23 mouse cellular contexts compared by ENCODE assay signal in the genomic region with DNA sequence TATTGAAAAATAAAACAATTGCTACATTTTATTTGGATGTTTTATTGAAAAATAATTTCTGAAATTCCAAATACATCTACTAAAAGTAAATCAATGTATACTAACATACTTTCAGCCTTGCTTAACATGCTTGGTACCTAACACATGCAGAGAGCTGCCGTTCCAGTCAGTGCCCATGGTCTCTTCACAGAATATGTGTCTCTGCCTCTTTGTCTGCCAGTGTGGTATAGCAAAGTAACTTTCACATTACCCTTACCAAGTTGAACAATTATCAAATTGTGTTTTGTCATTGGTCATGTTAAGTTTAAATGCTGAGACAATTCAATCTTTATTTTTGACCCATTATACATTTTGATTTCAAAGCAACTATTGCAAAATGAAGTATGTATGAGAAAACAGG.
A peak's percentile ranks its signal among the peaks of the same experiment; 100 is the strongest.
DNase-seq lines count a peak whose midpoint lies in the region; ATAC-seq and TF ChIP-seq lines count a peak whose summit lies in the region.
"Had no signal": no experiment of that assay in that cellular context is flagged by ENCODE, and none has a peak within 500 bp of the region (broad histone marks: within the 10 kb centered on the region; RNA-seq: fewer than 3 reads in every experiment).

No protein-coding gene starts in this region.

- H3K27ac ChIP-seq in forebrain, embryonic 14.5 days (ENCODE audit: low read depth, low read length) = no peak overlapping the region
- peak overlapping the region; percentile 68; the same call in 1 of the 2 replicates for H3K27ac ChIP-seq in hindbrain, embryonic 15.5 days (replicated peaks)
- peak overlapping the region; percentile 77 for H3K27ac ChIP-seq in midbrain, embryonic 15.5 days
- no peak overlapping the region for H3K27ac ChIP-seq in thymus, adult 2 months (ENCODE audit: control insufficient read depth, insufficient read depth, low read length)
- H3K27ac ChIP-seq: stomach, embryonic 15.5 days had no signal

- TF ChIP-seq CTCF in thymus, adult 2 months (IDR thresholded peaks at IDR 0.05; ENCODE audit: borderline replicate concordance, control insufficient read depth, extremely low read depth, insufficient read depth, low read length, poor library complexity) = no peak

- no peak overlapping the region for H3K4me3 ChIP-seq in forebrain, embryonic 14.5 days (ENCODE audit: low read depth, low read length)
- H3K4me3 ChIP-seq in hindbrain, embryonic 15.5 days = no peak overlapping the region
- no peak overlapping the region for H3K4me3 ChIP-seq in midbrain, embryonic 15.5 days
- no peak overlapping the region for H3K4me3 ChIP-seq in thymus, adult 2 months (ENCODE audit: control insufficient read depth, insufficient read depth, low read length)
- H3K4me3 ChIP-seq: heart, embryonic 12.5 days; stomach, embryonic 15.5 days had no signal

- no peaks in the 10 kb centered on the region for H3K9me3 ChIP-seq in forebrain, embryonic 14.5 days (replicated peaks; ENCODE audit: control insufficient read depth, low read length)
- no peaks in the 10 kb centered on the region for H3K9me3 ChIP-seq in hindbrain, embryonic 15.5 days
- no peaks in the 10 kb centered on the region for H3K9me3 ChIP-seq in midbrain, embryonic 15.5 days
- H3K9me3 ChIP-seq: heart, embryonic 12.5 days; stomach, embryonic 15.5 days had no signal

- 16% methylated on average over 1 of the region's 1 CpGs for WGBS in forebrain, embryonic 14.5 days
- 17% methylated on average over 1 of the region's 1 CpGs for WGBS in hindbrain, embryonic 15.5 days
- WGBS in midbrain, embryonic 15.5 days = 16% methylated on average over 1 of the region's 1 CpGs
- WGBS in thymus, adult 2 months = 94% methylated on average over 1 of the region's 1 CpGs

- no peak overlapping the region for H3K4me2 ChIP-seq in forebrain, embryonic 14.5 days (ENCODE audit: low read length)
- no peak overlapping the region for H3K4me2 ChIP-seq in hindbrain, embryonic 15.5 days
- H3K4me2 ChIP-seq in midbrain, embryonic 15.5 days = no peak overlapping the region
- H3K4me2 ChIP-seq: heart, embryonic 12.5 days; liver, embryonic 11.5 days; stomach, embryonic 15.5 days had no signal

- TF ChIP-seq POLR2A in thymus, adult 2 months (IDR thresholded peaks at IDR 0.05; ENCODE audit: control insufficient read depth, extremely low read depth, insufficient read depth, low read length, poor library complexity) = no peak

- peaks cover 4% of the 10 kb centered on the region; the same call in 1 of the 2 replicates for H3K4me1 ChIP-seq in forebrain, embryonic 14.5 days (ENCODE audit: control insufficient read depth, insufficient read depth, low read length)
- 0 out of 2 replicates have a peak, but pooled peaks cover 10% of the 10 kb centered on the region for H3K4me1 ChIP-seq in hindbrain, embryonic 15.5 days (replicated peaks)
- peaks cover 10% of the 10 kb centered on the region for H3K4me1 ChIP-seq in midbrain, embryonic 15.5 days
- no peaks in the 10 kb centered on the region for H3K4me1 ChIP-seq in thymus, adult 2 months (replicated peaks; ENCODE audit: control insufficient read depth, insufficient read depth, low read length)
- H3K4me1 ChIP-seq: heart, embryonic 12.5 days; stomach, embryonic 15.5 days had no signal

- no peak overlapping the region for H3K9ac ChIP-seq in forebrain, embryonic 14.5 days (ENCODE audit: low read length)
- H3K9ac ChIP-seq in hindbrain, embryonic 15.5 days = no peak overlapping the region
- no peak overlapping the region for H3K9ac ChIP-seq in midbrain, embryonic 15.5 days
- H3K9ac ChIP-seq: heart, embryonic 12.5 days; stomach, embryonic 15.5 days had no signal

- peak; percentile 13 for DNase-seq in embryo, embryonic 10.5 days (ENCODE audit: low spot score)
- no peak for DNase-seq in embryo, embryonic 9.5 days (ENCODE audit: extremely low spot score)
- peak; percentile 22 for DNase-seq in forebrain, embryonic 14.5 days (ENCODE audit: low spot score)
- DNase-seq in left cerebral cortex, adult 8-10 months (ENCODE audit: low spot score in 2 of 2) = no peak
- no peak for DNase-seq in thymus, adult 2 months
- DNase-seq: adrenal gland, postnatal 14 days; cerebellum, adult 18-20 months; cerebellum, postnatal 25 days; heart, adult 11 months; heart, postnatal 14 days; kidney, adult 8-10 months; kidney, postnatal 14 days; layer of hippocampus, adult 9-11 months; lung, adult 2 months; retina, postnatal 1 day had no signal

- H3K27me3 ChIP-seq in forebrain, embryonic 14.5 days (replicated peaks; ENCODE audit: control insufficient read depth, insufficient read depth, low read length) = no peaks in the 10 kb centered on the region
- no peaks in the 10 kb centered on the region for H3K27me3 ChIP-seq in hindbrain, embryonic 15.5 days
- H3K27me3 ChIP-seq in midbrain, embryonic 15.5 days (replicated peaks) = no peaks in the 10 kb centered on the region
- no peaks in the 10 kb centered on the region for H3K27me3 ChIP-seq in thymus, adult 2 months (ENCODE audit: control insufficient read depth, insufficient read depth, low read length)
- H3K27me3 ChIP-seq: heart, embryonic 12.5 days; stomach, embryonic 15.5 days had no signal

- ATAC-seq in forebrain, embryonic 14.5 days = no peak
- ATAC-seq in hindbrain, embryonic 15.5 days (ENCODE audit: low FRiP score, low read depth) = no peak
- ATAC-seq in midbrain, embryonic 15.5 days (replicated peaks) = no peak
- ATAC-seq: CD4-positive, CD25-positive, alpha-beta regulatory T cell, adult 4 months; inflammation-experienced regulatory T-cells, adult 6 months; Patski had no signal

- no peaks in the 10 kb centered on the region for H3K36me3 ChIP-seq in forebrain, embryonic 14.5 days (ENCODE audit: control insufficient read depth, insufficient read depth, low read length)
- no peaks in the 10 kb centered on the region for H3K36me3 ChIP-seq in hindbrain, embryonic 15.5 days
- no peaks in the 10 kb centered on the region for H3K36me3 ChIP-seq in midbrain, embryonic 15.5 days (replicated peaks)
- H3K36me3 ChIP-seq in thymus, adult 2 months (ENCODE audit: control insufficient read depth, insufficient read depth, low read length) = no peaks in the 10 kb centered on the region
- H3K36me3 ChIP-seq: heart, embryonic 12.5 days; stomach, embryonic 15.5 days had no signal

Comparison
In these comparisons a context has a peak if more than half of its experiments do, and no peak if none do; other contexts are left out.
1. DNase-seq: peak in embryo, embryonic 10.5 days (single experiment) and forebrain, embryonic 14.5 days (single experiment); none in embryo, embryonic 9.5 days (single experiment), left cerebral cortex, adult 8-10 months (0 of 2) and thymus, adult 2 months (single experiment).
2. H3K27ac ChIP-seq: peak in hindbrain, embryonic 15.5 days (single experiment) and midbrain, embryonic 15.5 days (single experiment); none in forebrain, embryonic 14.5 days (single experiment) and thymus, adult 2 months (single experiment).